Mouse (Mus musculus) embryonic facial prominence, embryonic 11.5 days (tissue): ENCODE data around the gene Dchs1. TPM values are rescaled to one million over a fixed set of nuclear protein-coding genes. Genes with fewer than 3 reads are reported as not detected.
"Not testable (repeated sequence)": the region's sequence is repeated elsewhere in the genome, so short reads cannot be mapped to it uniquely, and the experiment has no call there.

Experiments used
- ATAC-seq: fragments of 200-750 bp; cut with Nextera tagmentation; replicated peaks from 2 replicates; pipeline ENCODE4 v1.8.0; 2017; ENCODE audit warnings: low read depth; ENCODE audit not compliant: insufficient number of reproducible peaks, low FRiP score, low TSS enrichment
- DNase-seq: peaks from one replicate; pipeline ENCODE4 v3.0.0-alpha.2; 2015; ENCODE audit warnings: low spot score
- H3K27ac ChIP-seq: fragments of 300-500 bp; sonication (generic); replicated peaks from 2 replicates; pipeline ENCODE4 v1.5.1; 2014; ENCODE audit warnings: mild to moderate bottlenecking, low read depth, low read length, control low read depth
- H3K27me3 ChIP-seq: fragments of 300-500 bp; sonication (generic); 2 replicates; pipeline ENCODE4 v1.6.1; 2014; ENCODE audit warnings: mild to moderate bottlenecking, low read length, moderate library complexity, mixed read lengths; ENCODE audit not compliant: control insufficient read depth, insufficient read depth
- H3K36me3 ChIP-seq: fragments of 300-500 bp; sonication (generic); replicated peaks from 2 replicates; pipeline ENCODE4 v1.6.1; 2014; ENCODE audit warnings: low read depth, mild to moderate bottlenecking, low read length, moderate library complexity, mixed read lengths; ENCODE audit not compliant: control insufficient read depth, insufficient read depth
- H3K4me1 ChIP-seq: fragments of 300-500 bp; sonication (generic); 2 replicates; pipeline ENCODE4 v1.6.1; 2014; ENCODE audit warnings: low read length, mixed read lengths; ENCODE audit not compliant: control insufficient read depth, insufficient read depth
- H3K4me2 ChIP-seq: fragments of 300-500 bp; sonication (generic); 2 replicates; pipeline ENCODE4 v1.6.1; 2014; ENCODE audit warnings: low read depth, mild to moderate bottlenecking, control low read depth, low read length, moderate library complexity
- H3K4me3 ChIP-seq: fragments of 300-500 bp; sonication (generic); 2 replicates; pipeline ENCODE4 v1.5.1; 2014; ENCODE audit warnings: low read depth, low read length, control low read depth
- H3K9ac ChIP-seq: fragments of 300-500 bp; sonication (generic); replicated peaks from 2 replicates; pipeline ENCODE4 v1.6.1; 2014; ENCODE audit warnings: mild to moderate bottlenecking, control low read depth, low read length
- H3K9me3 ChIP-seq: fragments of 300-500 bp; sonication (generic); replicated peaks from 2 replicates; pipeline ENCODE4 v1.6.1; 2016; ENCODE audit warnings: mild to moderate bottlenecking, low read length, inconsistent platforms, mixed read lengths; ENCODE audit not compliant: control insufficient read depth
- WGBS: fragments of 180-500 bp; shearing (Covaris S2); extraction: QIAGEN DNeasy Blood & Tissue Kit; methylation state at CpG from one replicate; pipeline ENCODE4 v1.1.7; 2014; 5-methylcytosine and 5-hydroxymethylcytosine counted together
- polyA plus RNA-seq: library from polyadenylated mRNA; unstranded; fragments of >200 nt; fragmentation: Nextera tagmentation; extraction: Ambion mirVana; gene quantifications from 2 replicates; pipeline ENCODE4 v1.2.1, GENCODE M21; 2014

Dchs1 gene
- polyA plus RNA-seq, 1 experiment from 2014 or later, result 18.5 TPM

- Histone ChIP-seq H3K4me1 (no peaks in the 10 kb centered on the region), H3K27me3 (no peaks in the 10 kb centered on the region), H3K9ac (no peak overlapping the region), H3K27ac (no peak overlapping the region; the same call in 1 of the 2 replicates), H3K4me2 (no peak overlapping the region), H3K36me3 (peaks cover 7% of the 10 kb centered on the region), H3K4me3 (0 out of 2 replicates have a peak overlapping the region, but pooled peaks have one; percentile 7), H3K9me3 (no peaks in the 10 kb centered on the region)
- no peak for DNase-seq
- ATAC-seq, result no peak
- WGBS, result 76% methylated on average over 2 of the region's 2 CpGs
Observed at GRCm38 (mm10) chr7:105738286-105738685, 49.2 kb downstream of the Dchs1 start.

DNA sequence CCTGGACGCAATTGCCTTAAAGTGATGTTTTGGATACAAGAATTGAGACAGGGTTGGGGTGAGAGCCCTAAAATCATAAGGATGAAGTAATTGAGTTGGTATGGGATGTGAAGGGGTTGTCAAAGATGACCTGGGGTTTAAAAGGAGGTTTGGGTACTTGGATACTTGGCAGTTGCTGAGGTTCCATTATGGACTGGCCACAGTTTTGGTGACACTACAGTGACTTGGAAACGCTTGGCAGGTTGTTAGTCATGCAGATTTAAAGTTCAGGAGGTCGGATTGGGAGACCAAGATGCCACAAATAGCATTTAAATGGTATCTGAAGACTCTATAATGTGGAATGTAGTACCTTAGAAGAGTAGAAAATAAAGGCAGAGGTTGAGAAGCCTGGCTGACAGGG lies 49.8 kb downstream of the Dchs1 start:
- Histone ChIP-seq H3K4me2 (peak overlapping the region; percentile 86), H3K27ac (no peak overlapping the region), H3K4me1 (no peaks in the 10 kb centered on the region), H3K27me3 (no peaks in the 10 kb centered on the region), H3K36me3 (peaks cover 7% of the 10 kb centered on the region), H3K9ac (peak overlapping the region; percentile 80), H3K4me3 (peak overlapping the region; percentile 87), H3K9me3 (no peaks in the 10 kb centered on the region)
- 32% methylated on average over 3 of the region's 3 CpGs for WGBS
- no peak for DNase-seq
- no peak for ATAC-seq

DNA sequence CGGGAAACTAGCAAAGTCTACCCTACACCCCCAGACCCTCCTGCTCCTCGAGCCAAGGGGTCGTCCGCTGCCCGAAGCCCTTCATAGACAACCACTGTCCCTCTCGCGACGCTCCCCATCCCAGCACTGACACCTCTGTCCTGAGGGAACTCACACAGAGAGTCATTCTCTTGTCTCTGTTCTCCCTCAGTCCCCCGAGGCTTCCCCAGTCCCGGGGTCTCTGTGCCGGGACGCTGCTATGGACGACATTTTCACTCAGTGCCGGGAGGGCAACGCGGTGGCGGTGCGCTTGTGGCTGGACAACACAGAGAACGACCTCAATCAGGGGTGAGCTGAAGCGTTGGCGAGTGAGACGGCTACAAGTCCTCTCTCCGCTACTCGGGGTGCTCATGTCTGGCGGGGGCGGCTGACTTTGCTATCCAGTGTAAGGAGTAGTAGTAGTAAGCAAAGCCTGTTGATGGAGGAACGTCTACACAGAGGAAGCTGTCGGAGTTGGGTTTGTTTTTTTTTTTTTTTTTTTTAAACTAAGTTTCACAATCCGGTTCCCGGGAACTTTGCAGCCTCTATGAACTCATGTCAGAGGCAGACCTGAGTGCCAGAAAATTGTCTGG lies 50.4 kb downstream of the Dchs1 start, which contains the start of gene Rrp8:
TSS of gene Rrp8 (minus strand) at position 475 of the 611 bp plus-strand sequence.
- under 1% methylated on average over 30 of the region's 30 CpGs for WGBS
- H3K9ac ChIP-seq, result peak within 1 kb of the TSS; percentile 80
- H3K9me3 ChIP-seq, result no peaks in the 10 kb centered on the region
- peak within 1 kb of the TSS; percentile 67 for H3K27ac ChIP-seq
- peak within 1 kb of the TSS; percentile 86 for H3K4me2 ChIP-seq
- no peaks in the 10 kb centered on the region for H3K4me1 ChIP-seq
- DNase-seq, result no peak
- peak within 1 kb of the TSS; percentile 87 for H3K4me3 ChIP-seq
- ATAC-seq, result peak; percentile 2
- H3K27me3 ChIP-seq, result no peaks in the 10 kb centered on the region
- peaks cover 8% of the 10 kb centered on the region for H3K36me3 ChIP-seq

GRCm38 (mm10) chr7:105736264-105736901 lies 51.1 kb downstream of the Dchs1 start, which contains the start of gene Ilk:
Gene Ilk, plus strand, starts transcription at chr7:105736592.
- Histone ChIP-seq H3K4me1 (no peaks in the 10 kb centered on the region), H3K4me3 (peak within 1 kb of the TSS; percentile 87), H3K27me3 (no peaks in the 10 kb centered on the region), H3K9ac (peak within 1 kb of the TSS; percentile 80), H3K27ac (peak within 1 kb of the TSS; percentile 67), H3K9me3 (no peaks in the 10 kb centered on the region), H3K4me2 (peak within 1 kb of the TSS; percentile 86), H3K36me3 (peaks cover 7% of the 10 kb centered on the region)
- DNase-seq (peak; percentile 91), ATAC-seq (peak; percentile 97)
- WGBS, result under 1% methylated on average over 51 of the region's 62 CpGs

DNA sequence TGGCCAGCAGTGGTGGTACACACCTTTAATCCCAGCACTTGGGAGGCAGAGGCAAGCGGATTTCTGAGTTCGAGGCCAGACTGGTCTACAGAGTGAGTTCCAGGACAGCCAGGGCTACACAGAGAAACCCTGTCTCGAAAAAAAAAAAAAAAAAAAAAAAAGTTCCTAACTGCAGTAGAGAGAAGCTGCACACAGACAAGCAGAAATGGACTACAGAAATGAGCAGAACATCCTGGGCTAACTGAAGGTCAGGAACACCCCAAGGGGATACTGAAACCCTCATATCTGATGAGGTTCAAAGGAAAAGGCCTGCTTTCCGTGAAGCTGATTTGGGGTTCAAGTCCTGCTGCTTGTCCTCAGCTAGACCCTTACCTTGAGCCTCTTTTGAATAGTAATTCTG lies 52.0 kb downstream of the Dchs1 start:
- H3K27ac ChIP-seq, ATAC-seq, H3K36me3 ChIP-seq, DNase-seq, H3K4me1 ChIP-seq, H3K9me3 ChIP-seq, H3K27me3 ChIP-seq: not testable (repeated sequence)
- H3K9ac ChIP-seq, result peak overlapping the region; percentile 80
- peak overlapping the region; percentile 86 for H3K4me2 ChIP-seq
- WGBS, result 51% methylated on average over 4 of the region's 4 CpGs
- H3K4me3 ChIP-seq, result peak overlapping the region; percentile 87

DNA sequence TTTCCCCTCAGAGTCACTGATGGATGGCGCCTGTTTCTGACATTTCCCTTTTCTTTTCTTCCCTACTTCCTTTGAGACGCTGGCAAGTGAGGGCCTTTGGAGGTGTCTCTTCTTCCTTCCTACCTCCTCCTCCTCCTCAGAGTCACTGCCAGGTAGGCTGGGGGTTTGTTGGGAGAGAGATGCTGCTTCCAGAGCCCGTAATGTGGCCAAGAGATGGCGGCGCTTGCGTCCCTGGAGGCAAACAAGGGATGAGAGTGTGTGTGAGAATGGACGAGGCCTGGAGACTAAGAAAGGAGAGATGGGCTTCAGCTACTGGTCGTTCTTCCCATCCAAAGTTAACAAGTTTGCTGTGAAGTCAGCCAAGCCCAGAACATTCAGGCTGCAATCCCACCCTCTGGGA lies 52.6 kb downstream of the Dchs1 start:
- H3K4me3 ChIP-seq, result no peak overlapping the region
- no peaks in the 10 kb centered on the region for H3K4me1 ChIP-seq
- H3K9me3 ChIP-seq, result no peaks in the 10 kb centered on the region
- DNase-seq (no peak), ATAC-seq (no peak)
- no peaks in the 10 kb centered on the region for H3K27me3 ChIP-seq
- H3K27ac ChIP-seq, result no peak overlapping the region
- no peak overlapping the region for H3K4me2 ChIP-seq
- no peak overlapping the region for H3K9ac ChIP-seq
- 87% methylated on average over 8 of the region's 8 CpGs for WGBS
- H3K36me3 ChIP-seq, result peaks cover 7% of the 10 kb centered on the region

- Histone ChIP-seq H3K27ac (no peak overlapping the region), H3K4me3 (no peak overlapping the region), H3K4me1 (no peaks in the 10 kb centered on the region), H3K36me3 (peaks cover 7% of the 10 kb centered on the region), H3K9ac (no peak overlapping the region), H3K4me2 (no peak overlapping the region), H3K9me3 (no peaks in the 10 kb centered on the region), H3K27me3 (no peaks in the 10 kb centered on the region)
- ATAC-seq, result no peak
- DNase-seq, result no peak
- 93% methylated on average over 11 of the region's 11 CpGs for WGBS
Observed at GRCm38 (mm10) chr7:105733836-105734235, 53.6 kb downstream of the Dchs1 start.

DNA sequence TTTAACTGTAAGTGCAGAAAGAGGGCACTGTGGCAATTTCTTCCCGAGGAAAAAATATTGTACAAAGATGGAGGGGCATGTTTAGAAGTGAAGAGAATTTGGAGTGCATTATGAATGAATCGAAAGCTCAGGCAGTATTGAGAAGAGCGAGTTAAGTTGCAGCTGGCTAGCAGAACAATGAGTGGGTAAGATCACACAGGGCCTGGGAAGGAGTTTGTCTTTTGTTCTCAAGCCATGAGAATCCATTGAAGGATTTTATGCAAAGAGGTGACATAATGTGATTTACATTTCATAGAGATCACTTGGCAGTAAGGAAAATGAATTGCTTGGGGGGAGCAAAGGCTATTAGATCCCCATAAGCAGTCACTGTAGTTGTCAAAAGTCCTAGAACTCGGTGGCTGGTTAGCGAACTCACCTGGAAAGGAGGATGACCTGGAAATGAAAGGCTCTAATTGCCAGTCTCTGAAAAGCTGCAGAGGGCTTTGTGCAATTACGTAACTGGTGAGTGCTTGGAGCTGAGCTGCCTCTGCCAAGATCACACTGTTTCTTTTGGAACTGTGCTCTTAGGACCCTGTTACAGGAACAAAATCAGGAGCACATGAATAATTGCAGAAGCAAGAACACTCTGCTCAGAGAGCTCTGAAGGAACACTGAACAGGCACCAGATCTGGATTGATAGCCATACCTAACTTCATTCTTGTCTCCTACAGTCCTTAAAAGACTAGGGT lies 58.6 kb downstream of the Dchs1 start:
- Histone ChIP-seq H3K36me3 (peaks cover 3% of the 10 kb centered on the region; the same call in 1 of the 2 replicates), H3K27ac (no peak overlapping the region), H3K9ac (no peak overlapping the region), H3K4me3 (no peak overlapping the region), H3K4me2 (no peak overlapping the region), H3K4me1 (no peaks in the 10 kb centered on the region), H3K9me3 (no peaks in the 10 kb centered on the region), H3K27me3 (no peaks in the 10 kb centered on the region)
- WGBS, result 80% methylated on average over 6 of the region's 6 CpGs
- ATAC-seq (no peak), DNase-seq (no peak)
